Mouse (Mus musculus): ENCODE results near the gene Mag. TPM values are rescaled to one million over a fixed set of nuclear protein-coding genes. Genes with fewer than 3 reads are reported as not detected.
A peak's percentile ranks its signal among the peaks of the same experiment; 100 is the strongest.

Mag gene
- total RNA-seq, 2 experiments from 2014 or later: 0.37 TPM; not detected in 1

DNA sequence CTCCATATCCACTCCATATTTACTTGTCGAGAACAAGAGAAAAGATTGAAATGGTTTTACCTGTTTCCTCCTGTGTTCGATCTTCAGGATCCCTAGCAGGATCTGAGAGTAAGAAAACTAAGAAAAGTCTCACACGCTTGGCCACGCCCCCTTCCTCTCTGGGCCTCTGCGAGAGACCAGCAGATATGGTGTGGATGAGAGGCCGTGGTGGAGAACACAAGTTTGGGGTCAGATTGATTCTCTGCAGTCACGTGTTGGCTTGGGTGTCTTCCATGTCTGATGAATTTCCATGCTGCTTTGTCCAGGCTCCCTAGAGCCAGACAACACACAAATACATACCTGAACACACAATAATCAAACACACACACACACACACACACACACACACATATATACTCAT, 34.5 kb downstream of the Mag start, which contains the start of gene Cd22:
Gene Cd22 (minus strand): TSS at position 167 of the 400 bp plus-strand sequence.
- ATAC-seq (replicated peaks; ENCODE audit: poor library complexity): 0 out of 2 replicates have a peak, but pooled peaks have one; percentile 29

DNA sequence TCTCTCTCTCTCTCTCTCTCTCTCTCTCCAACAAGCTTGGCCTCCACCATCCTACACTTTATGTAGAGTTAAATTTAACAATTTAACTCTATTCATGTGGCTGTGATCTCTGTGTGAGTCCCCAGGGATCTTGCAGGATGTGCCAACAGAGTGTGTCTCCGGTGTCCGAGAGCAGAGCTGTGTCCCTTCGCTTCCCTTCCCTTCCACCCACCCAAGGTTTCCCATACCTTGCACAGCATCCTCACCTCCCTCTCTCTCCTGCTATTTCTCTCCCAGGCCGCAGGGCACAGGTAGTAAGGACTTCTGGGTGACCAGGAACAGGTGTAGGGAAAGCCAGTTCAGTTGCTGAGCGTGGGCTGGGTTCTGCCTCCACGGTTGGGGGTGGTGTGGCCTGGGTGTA, 35.7 kb downstream of the Mag start:
- no peak for ATAC-seq (replicated peaks; ENCODE audit: poor library complexity)

DNA sequence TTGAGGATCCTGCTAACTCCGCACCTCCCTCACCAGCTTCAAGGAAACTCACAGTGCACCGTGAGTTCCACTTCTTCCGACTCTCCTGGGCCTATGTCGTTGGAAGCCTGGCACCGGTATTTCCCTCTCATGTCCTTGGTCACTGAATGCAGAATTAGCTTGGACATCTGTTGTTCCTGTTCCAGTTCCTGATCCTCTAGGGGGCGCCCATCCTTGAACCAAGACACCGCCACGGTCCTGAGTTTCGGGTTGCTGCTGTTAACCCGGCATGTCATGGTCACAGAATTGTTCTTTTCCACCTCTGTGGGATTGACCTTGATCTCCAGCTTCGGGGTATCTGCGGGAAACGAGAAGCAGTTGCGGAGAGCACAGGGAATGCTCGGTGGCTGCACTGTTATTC, 41.6 kb downstream of the Mag start:
- ATAC-seq (replicated peaks; ENCODE audit: poor library complexity): peak; percentile 91

DNA sequence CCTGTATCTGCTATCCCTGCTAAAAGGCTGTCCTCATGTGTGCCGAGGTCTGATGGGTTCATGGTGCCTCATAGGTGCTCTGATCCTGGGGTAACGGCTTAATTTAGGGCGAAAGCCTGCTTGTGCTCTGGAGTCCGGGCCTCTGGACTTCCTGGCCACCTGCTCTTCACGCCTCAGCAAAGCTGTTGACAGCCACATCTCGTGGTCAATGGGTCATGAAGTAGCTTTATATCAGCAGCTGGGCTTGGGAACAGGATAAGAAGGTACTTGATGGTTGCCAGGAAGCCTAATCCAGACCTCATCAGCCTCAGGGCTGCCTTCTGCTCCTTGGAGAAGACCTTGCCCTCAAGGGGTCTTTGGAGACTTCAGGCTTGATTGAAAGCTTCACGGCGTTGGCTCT, 51.3 kb downstream of the Mag start:
- no peak for ATAC-seq (replicated peaks; ENCODE audit: poor library complexity)

DNA sequence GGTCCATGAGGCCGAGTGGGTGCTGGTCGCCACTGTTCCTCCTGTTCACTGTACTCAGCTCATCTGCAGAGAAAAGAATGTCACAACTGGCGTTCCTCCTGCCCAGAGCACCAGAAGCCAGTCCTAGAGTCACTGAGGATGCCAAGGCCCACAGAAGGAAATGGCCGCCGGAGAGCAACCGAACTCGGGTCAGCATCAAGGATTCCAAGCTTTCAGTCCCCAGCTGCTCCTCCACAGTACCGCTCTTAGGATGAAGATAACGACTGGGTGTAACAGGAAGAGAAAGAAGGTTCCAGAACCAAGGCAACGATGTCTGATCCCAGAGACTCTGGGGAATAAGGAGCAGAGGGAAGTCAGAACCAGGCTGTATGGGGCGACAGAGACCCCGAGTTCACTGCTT, 53.2 kb downstream of the Mag start, which contains the start of gene Ffar1:
Gene Ffar1 (minus strand): TSS at position 101 of the 400 bp plus-strand sequence.
- no peak for ATAC-seq (replicated peaks; ENCODE audit: poor library complexity)

DNA sequence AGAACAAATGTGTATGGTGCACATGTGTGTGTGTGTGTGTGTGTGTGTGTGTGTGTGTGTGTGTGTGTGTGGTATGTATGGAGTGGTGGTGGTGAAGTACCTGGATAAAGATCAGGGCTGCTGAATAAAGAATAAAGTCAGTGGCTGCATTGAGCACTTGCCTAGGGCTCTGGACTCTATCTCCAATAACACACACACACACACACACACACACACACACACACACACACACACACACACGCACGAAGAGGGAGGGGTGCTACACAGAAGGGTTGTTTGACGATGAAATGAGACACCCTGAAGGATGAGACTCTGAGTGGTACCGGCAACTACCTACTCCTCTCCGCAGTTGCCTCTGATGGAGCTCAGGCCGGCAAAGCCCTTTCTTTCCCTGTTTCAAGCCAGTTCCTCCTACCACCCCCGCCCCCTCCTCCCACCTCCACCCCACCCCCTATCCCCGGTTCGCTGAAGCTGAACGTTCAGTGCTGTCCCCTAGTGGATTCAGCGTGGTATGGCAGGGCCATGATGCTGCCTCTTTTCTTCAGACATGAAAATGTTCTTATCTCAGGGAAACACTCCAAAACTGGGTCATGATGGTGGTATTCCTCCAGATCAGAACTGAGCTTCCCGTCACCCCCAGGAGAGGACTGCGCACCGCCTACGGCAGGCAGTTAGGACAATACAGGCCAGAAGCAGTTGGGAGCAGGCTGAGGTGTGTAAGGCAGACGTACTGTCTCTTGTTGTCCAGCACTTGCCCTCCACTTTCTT, 54.9 kb downstream of the Mag start:
- peak; percentile 88 for ATAC-seq (replicated peaks; ENCODE audit: poor library complexity)

DNA sequence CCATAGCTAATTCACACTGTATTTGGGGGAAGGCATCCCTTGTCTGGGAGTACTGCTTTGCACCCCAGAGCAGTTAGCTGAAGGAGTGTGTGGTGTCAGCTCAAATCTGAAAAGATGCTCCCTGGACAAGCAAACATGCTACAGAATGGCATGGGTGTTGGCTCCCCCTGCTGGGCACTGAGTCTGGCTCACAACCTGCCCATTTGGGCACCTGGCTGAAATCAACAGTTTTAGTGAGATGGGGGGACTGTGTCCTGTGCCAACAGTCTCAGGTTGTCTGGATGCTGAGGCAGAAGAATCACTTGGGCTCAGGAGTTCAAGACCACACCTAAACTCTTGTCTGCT, 55.4 kb downstream of the Mag start:
- ATAC-seq (replicated peaks; ENCODE audit: poor library complexity): peak; percentile 74

DNA sequence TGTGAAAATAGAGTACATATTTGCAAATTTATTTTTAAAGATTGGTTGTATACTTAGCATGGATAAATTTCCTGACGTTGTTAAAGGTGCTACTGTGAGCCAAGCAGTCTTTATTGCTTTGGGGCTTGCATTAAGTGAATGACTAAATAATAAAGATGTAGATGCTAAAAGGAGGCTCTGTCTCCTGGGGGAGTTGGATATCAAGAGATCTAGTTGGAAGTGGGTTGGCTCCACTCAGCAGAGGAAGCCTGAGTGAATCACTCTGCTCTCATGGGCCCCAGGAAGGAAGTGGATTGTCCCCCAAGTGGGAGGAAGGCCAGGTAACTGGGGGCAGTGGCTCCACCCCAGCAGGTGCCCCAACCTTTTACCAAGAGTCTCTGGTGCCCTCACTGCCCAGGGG, 56.9 kb downstream of the Mag start:
- no peak for ATAC-seq (replicated peaks; ENCODE audit: poor library complexity)

DNA sequence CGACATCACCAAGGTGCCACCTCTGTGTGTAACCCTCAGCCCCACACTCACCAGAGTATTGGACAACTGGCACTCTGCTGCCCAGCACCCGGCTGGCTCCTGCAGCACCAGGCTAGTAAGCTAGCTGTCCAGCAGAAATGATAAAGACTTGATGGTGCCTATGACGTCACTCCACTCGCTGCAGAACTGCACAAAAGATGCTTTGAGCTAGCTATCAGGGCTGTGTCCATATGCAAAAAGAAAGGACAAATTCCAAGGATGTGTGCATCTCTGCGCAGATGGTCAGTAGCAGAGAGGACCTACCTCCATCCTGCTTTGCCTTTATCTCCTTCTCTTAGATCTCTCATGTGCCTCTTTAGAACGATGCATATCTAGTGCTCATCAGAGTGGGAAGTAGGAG, 58.6 kb downstream of the Mag start, which contains the start of gene Ffar3:
Gene Ffar3 (minus strand): TSS at position 101 of the 400 bp plus-strand sequence.
- no peak for ATAC-seq (replicated peaks; ENCODE audit: poor library complexity)

DNA sequence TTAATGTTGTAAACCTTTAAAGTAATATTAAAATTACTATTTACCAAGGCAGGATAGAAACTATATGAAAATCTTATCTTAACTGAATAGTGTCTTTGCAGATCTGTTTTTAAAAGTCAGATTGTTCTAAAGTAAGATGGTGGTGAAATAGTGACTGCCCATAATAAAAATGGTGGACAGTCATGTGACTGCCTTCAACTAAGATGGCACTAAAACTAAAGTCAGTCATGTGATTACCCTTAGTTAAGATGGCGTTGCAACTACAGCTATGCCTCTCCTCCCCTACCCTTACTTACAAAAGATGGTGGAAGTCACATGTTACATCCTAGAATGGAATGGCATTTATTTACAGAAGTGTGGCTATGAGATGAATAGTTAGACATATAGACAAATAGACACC, 63.3 kb downstream of the Mag start:
- no peak for ATAC-seq (replicated peaks; ENCODE audit: poor library complexity)

Other genes starting within 250 kb of the Mag start
- 31.0 and 31.3 TPM in 2 replicates for gene Haus5, start 249.9 kb downstream of the Mag start, total RNA-seq (2015)
- gene Haus5, start 249.9 kb downstream of the Mag start, total RNA-seq (2017): 21.5 and 28.7 TPM in 2 replicates
- gene Pmis2, start 243.3 kb downstream of the Mag start, total RNA-seq (2015): not detected in 2 replicates
- not detected in 2 replicates for gene Pmis2, start 243.3 kb downstream of the Mag start, total RNA-seq (2017)
- gene 2200002J24Rik, start 215.9 kb downstream of the Mag start, total RNA-seq (2015): 0.69 TPM in 1 of 2 replicates, not detected in the other
- not detected in 2 replicates for gene 2200002J24Rik, start 215.9 kb downstream of the Mag start, total RNA-seq (2017)
- gene Atp4a, start 202.7 kb downstream of the Mag start, total RNA-seq (2015): 1.2 and 1.3 TPM in 2 replicates
- gene Atp4a, start 202.7 kb downstream of the Mag start, total RNA-seq (2017): 0.37 and 0.51 TPM in 2 replicates
- 210 and 218 TPM in 2 replicates for gene Tmem147, start 185.3 kb downstream of the Mag start, total RNA-seq (2015)
- gene Tmem147, start 185.3 kb downstream of the Mag start, total RNA-seq (2017): 65.9 and 76.4 TPM in 2 replicates
- gene Gapdhs, start 171.2 kb downstream of the Mag start, total RNA-seq (2015): not detected in 2 replicates
- not detected in 2 replicates for gene Gapdhs, start 171.2 kb downstream of the Mag start, total RNA-seq (2017)
- 1.6 TPM in 2 replicates for gene Sbsn, start 163.4 kb downstream of the Mag start, total RNA-seq (2015)
- gene Sbsn, start 163.4 kb downstream of the Mag start, total RNA-seq (2017): 0.47 and 1.3 TPM in 2 replicates
- gene Dmkn, start 151.1 kb downstream of the Mag start, total RNA-seq (2015): 81.7 and 87.4 TPM in 2 replicates
- 95.3 and 119 TPM in 2 replicates for gene Dmkn, start 151.1 kb downstream of the Mag start, total RNA-seq (2017)
- gene Krtdap, start 127.0 kb downstream of the Mag start, total RNA-seq (2015): not detected in 2 replicates
- not detected in 2 replicates for gene Krtdap, start 127.0 kb downstream of the Mag start, total RNA-seq (2017)
- 8.5 and 8.8 TPM in 2 replicates for gene Ffar2, start 91.1 kb downstream of the Mag start, total RNA-seq (2015)
- 25.9 and 31.5 TPM in 2 replicates for gene Ffar2, start 91.1 kb downstream of the Mag start, total RNA-seq (2017)
- not detected in 2 replicates for gene Ffar3, start 58.7 kb downstream of the Mag start, total RNA-seq (2015)
- not detected in 2 replicates for gene Ffar3, start 58.7 kb downstream of the Mag start, total RNA-seq (2017)
- not detected in 2 replicates for gene Ffar1, start 53.3 kb downstream of the Mag start, total RNA-seq (2015)
- gene Ffar1, start 53.3 kb downstream of the Mag start, total RNA-seq (2017): not detected in 2 replicates
- 0.29 and 1.3 TPM in 2 replicates for gene Cd22, start 34.5 kb downstream of the Mag start, total RNA-seq (2015)
- 0.07 and 0.29 TPM in 2 replicates for gene Cd22, start 34.5 kb downstream of the Mag start, total RNA-seq (2017)
- gene Hamp2, start 9.8 kb upstream of the Mag start, total RNA-seq (2015): not detected in 2 replicates
- not detected in 2 replicates for gene Hamp2, start 9.8 kb upstream of the Mag start, total RNA-seq (2017)
- not detected in 2 replicates for gene Hamp, start 29.2 kb upstream of the Mag start, total RNA-seq (2015)
- not detected in 2 replicates for gene Hamp, start 29.2 kb upstream of the Mag start, total RNA-seq (2017)
- gene Usf2, start 41.9 kb upstream of the Mag start, total RNA-seq (2015): 92.6 and 97.4 TPM in 2 replicates
- gene Usf2, start 41.9 kb upstream of the Mag start, total RNA-seq (2017): 137 and 162 TPM in 2 replicates
- 0.12 and 0.59 TPM in 2 replicates for gene Lsr, start 58.6 kb upstream of the Mag start, total RNA-seq (2015)
- 0.33 and 0.68 TPM in 2 replicates for gene Lsr, start 58.6 kb upstream of the Mag start, total RNA-seq (2017)
- gene Fam187b, start 58.9 kb upstream of the Mag start, total RNA-seq (2015): 0.10 and 0.34 TPM in 2 replicates
- 0.42 and 0.91 TPM in 2 replicates for gene Fam187b, start 58.9 kb upstream of the Mag start, total RNA-seq (2017)
- gene Fxyd5, start 127.6 kb upstream of the Mag start, total RNA-seq (2015): 389 and 471 TPM in 2 replicates
- gene Fxyd5, start 127.6 kb upstream of the Mag start, total RNA-seq (2017): 244 and 257 TPM in 2 replicates
- gene Fxyd7, start 136.6 kb upstream of the Mag start, total RNA-seq (2015): not detected in 2 replicates
- gene Fxyd7, start 136.6 kb upstream of the Mag start, total RNA-seq (2017): not detected in 2 replicates
- gene Fxyd1, start 142.3 kb upstream of the Mag start, total RNA-seq (2015): not detected in 2 replicates
- gene Fxyd1, start 142.3 kb upstream of the Mag start, total RNA-seq (2017): not detected in 2 replicates
- gene Lgi4, start 144.5 kb upstream of the Mag start, total RNA-seq (2015): 0.57 TPM in 1 of 2 replicates, not detected in the other
- gene Lgi4, start 144.5 kb upstream of the Mag start, total RNA-seq (2017): 0.10 TPM in 1 of 2 replicates, not detected in the other
- not detected in 2 replicates for gene Fxyd3, start 161.8 kb upstream of the Mag start, total RNA-seq (2015)
- gene Fxyd3, start 161.8 kb upstream of the Mag start, total RNA-seq (2017): not detected in 2 replicates
- 6.9 and 8.7 TPM in 2 replicates for gene Hpn, start 200.4 kb upstream of the Mag start, total RNA-seq (2015)
- 1.1 and 4.9 TPM in 2 replicates for gene Hpn, start 200.4 kb upstream of the Mag start, total RNA-seq (2017)
- gene Scn1b, start 212.1 kb upstream of the Mag start, total RNA-seq (2015): not detected in 2 replicates
- 0.17 and 0.37 TPM in 2 replicates for gene Scn1b, start 212.1 kb upstream of the Mag start, total RNA-seq (2017)
- 67.1 and 71.7 TPM in 2 replicates for gene Gramd1a, start 241.0 kb upstream of the Mag start, total RNA-seq (2015)
- 24.6 and 28.8 TPM in 2 replicates for gene Gramd1a, start 241.0 kb upstream of the Mag start, total RNA-seq (2017)

Data from megakaryocyte progenitor cell, adult 5-6 weeks (primary cell).